Mouse (Mus musculus): ENCODE results near the gene Smtn. TPM values are rescaled to one million over a fixed set of nuclear protein-coding genes. Genes with fewer than 3 reads are reported as not detected.

Gene Smtn
- total RNA-seq, 1 experiment from 2014 or later, result 56.2 TPM

- no peak for DNase-seq
Measured at GRCm38 (mm10) chr11:3547969-3548368, 7.6 kb upstream of the Smtn start.

GRCm38 (mm10) chr11:3547047-3547446 lies 6.6 kb upstream of the Smtn start:
- no peak for DNase-seq

GRCm38 (mm10) chr11:3546242-3546562 lies 5.8 kb upstream of the Smtn start:
- DNase-seq, result no peak

- DNase-seq, result no peak
Measured at GRCm38 (mm10) chr11:3545531-3546241, 5.3 kb upstream of the Smtn start.

GRCm38 (mm10) chr11:3544409-3544808 lies 4.0 kb upstream of the Smtn start:
- DNase-seq, result no peak

GRCm38 (mm10) chr11:3543001-3543400 lies 2.6 kb upstream of the Smtn start:
- DNase-seq, result no peak

GRCm38 (mm10) chr11:3541932-3542331 lies 1.5 kb upstream of the Smtn start:
- DNase-seq, result no peak

GRCm38 (mm10) chr11:3539826-3540196 lies 601 bp downstream of the Smtn start:
- no peak for DNase-seq

- peak; percentile 93 for DNase-seq
Measured at GRCm38 (mm10) chr11:3539111-3539825, 1.1 kb downstream of the Smtn start.

- DNase-seq, result no peak
Measured at GRCm38 (mm10) chr11:3538341-3538740, 2.1 kb downstream of the Smtn start.

- no peak for DNase-seq
Measured at GRCm38 (mm10) chr11:3537711-3538110, 2.7 kb downstream of the Smtn start.

GRCm38 (mm10) chr11:3536745-3537333 lies 3.6 kb downstream of the Smtn start:
- no peak for DNase-seq

- DNase-seq, result no peak
Measured at GRCm38 (mm10) chr11:3536082-3536481, 4.3 kb downstream of the Smtn start.

- peak; percentile 98 for DNase-seq
Measured at GRCm38 (mm10) chr11:3535406-3535986, 4.9 kb downstream of the Smtn start.

- DNase-seq, result no peak
Measured at GRCm38 (mm10) chr11:3534956-3535355, 5.5 kb downstream of the Smtn start.

GRCm38 (mm10) chr11:3533406-3533932 lies 6.9 kb downstream of the Smtn start:
- no peak for DNase-seq

GRCm38 (mm10) chr11:3532101-3532931 lies 8.1 kb downstream of the Smtn start:
- DNase-seq, result no peak

GRCm38 (mm10) chr11:3531634-3532033 lies 8.8 kb downstream of the Smtn start:
- DNase-seq, result no peak

- no peak for DNase-seq
Measured at GRCm38 (mm10) chr11:3530731-3531130, 9.7 kb downstream of the Smtn start.

- DNase-seq, result no peak
Measured at GRCm38 (mm10) chr11:3529476-3530252, 10.7 kb downstream of the Smtn start.

- DNase-seq, result no peak
Measured at GRCm38 (mm10) chr11:3528208-3528607, 12.2 kb downstream of the Smtn start.
